Mouse (Mus musculus) kidney, adult 8-10 months (tissue): Measurements from ENCODE around the gene Rgl2.
A peak's percentile ranks its signal among the peaks of the same experiment; 100 is the strongest.
"Not testable (repeated sequence)": the region's sequence is repeated elsewhere in the genome, so short reads cannot be mapped to it uniquely, and the experiment has no call there.

ENCODE experiments used
- DNase-seq, 2 experiments: peaks; one replicate each; pipeline ENCODE4 v3.0.0; 2022

Rgl2 gene

GRCm38 (mm10) chr17:33929371-33930279 lies at the start of gene Rgl2:
Gene Rgl2, plus strand, starts transcription at chr17:33929543.
- DNase-seq: peak; percentile 87 to 91

- not testable (repeated sequence) for DNase-seq
Measured at GRCm38 (mm10) chr17:33884320-33884719, 45.0 kb upstream of the Rgl2 start.

GRCm38 (mm10) chr17:33887802-33888201 lies 41.5 kb upstream of the Rgl2 start:
- peak in 1 of 2 experiments; percentile 32 for DNase-seq

DNA sequence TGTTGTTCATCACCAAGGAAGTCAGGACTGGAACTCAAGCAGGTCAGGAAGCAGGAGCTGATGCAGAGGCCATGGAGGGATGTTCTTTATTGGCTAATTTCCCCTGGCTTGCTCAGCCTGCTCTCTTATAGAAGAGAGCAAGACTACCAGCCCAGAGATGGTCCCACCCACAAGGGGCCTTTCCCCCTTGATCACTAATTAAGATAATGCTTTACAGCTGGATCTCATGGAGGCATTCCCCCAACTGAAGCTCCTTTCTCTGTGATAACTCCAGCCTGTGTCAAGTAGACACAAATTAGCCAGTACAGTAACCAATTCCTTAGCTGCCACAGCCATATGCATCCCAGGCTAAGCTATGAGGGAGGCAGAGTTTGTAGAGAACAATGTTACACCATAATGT lies 41.1 kb upstream of the Rgl2 start:
- DNase-seq: not testable (repeated sequence)

GRCm38 (mm10) chr17:33889941-33890532 lies 39.3 kb upstream of the Rgl2 start:
- not testable (repeated sequence) for DNase-seq

DNA sequence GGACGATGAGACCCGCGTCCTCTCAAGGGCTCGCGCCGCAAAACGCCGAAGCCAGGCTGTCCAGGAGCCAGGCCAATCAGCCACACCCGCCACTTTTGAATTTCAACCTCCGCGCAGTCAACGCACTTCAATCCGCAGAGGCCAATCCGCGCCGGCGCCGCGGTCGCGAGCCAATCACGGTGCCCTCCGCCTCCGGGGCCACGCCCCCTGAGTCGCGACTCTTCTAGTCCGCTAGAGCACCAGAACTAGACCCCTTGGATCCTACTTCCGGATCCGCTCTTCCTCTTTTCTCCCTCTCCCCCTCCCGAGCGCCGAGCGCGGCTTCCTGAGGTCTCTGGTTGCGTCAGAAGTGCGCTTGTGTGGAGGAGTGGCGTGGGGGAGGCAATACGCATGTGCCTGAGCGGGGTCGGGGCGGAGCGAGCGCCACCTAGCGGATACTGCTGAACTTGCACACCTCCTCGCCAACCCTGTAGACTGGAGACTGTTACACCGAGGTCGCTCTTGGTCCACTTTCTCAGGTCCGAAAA lies 38.7 kb upstream of the Rgl2 start, which contains the start of gene Kifc1:
TSS of gene Kifc1 (minus strand) at position 129 of the 527 bp plus-strand sequence.
- peak; percentile 100 for DNase-seq

GRCm38 (mm10) chr17:33891357-33891756 lies 38.0 kb upstream of the Rgl2 start:
- DNase-seq: no peak

- DNase-seq: not testable (repeated sequence)
Measured at GRCm38 (mm10) chr17:33891892-33892291, 37.5 kb upstream of the Rgl2 start.

DNA sequence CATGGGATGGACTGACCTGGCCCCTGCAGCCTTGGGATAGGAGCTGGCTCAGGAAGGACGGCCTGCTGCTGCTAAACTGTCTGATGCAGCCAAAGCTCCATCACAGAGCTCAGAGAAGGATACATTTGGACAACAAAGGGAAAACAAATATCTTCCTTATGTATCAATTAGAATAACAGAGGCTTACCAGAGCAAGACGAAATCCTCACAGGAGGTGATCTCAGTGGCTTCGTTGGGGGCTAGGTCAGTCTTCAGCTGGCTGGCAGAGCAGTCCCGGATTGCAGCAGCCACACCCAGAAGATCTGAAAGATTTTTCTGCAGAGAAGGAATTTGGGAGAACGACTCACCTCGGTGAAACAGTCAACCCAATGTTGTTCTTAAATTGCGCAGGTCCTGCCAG lies 36.9 kb upstream of the Rgl2 start:
- DNase-seq: no peak

DNA sequence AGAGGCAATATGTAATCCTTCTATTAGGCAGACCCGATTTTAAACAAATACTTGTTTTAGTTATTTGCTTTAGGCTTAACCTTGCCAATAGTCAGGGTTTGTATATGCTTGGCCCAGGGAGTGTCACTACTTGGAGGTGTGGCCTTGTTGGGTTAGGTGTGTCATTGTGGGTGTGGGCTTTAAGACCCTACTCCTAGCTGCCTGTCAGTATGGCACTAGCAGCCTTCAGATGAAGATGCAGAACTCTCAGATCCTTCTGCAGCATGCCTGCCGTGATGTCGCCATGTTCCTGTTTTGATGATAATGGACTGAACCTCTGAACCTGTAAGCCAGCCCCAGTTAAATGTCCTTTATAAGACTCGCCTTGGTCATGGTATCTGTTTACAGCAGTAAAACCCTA lies 36.3 kb upstream of the Rgl2 start:
- DNase-seq: not testable (repeated sequence)

GRCm38 (mm10) chr17:33897114-33897794 lies 32.1 kb upstream of the Rgl2 start:
- DNase-seq: peak in 1 of 2 experiments; percentile 43

GRCm38 (mm10) chr17:33898193-33898592 lies 31.1 kb upstream of the Rgl2 start:
- DNase-seq: not testable (repeated sequence)

DNA sequence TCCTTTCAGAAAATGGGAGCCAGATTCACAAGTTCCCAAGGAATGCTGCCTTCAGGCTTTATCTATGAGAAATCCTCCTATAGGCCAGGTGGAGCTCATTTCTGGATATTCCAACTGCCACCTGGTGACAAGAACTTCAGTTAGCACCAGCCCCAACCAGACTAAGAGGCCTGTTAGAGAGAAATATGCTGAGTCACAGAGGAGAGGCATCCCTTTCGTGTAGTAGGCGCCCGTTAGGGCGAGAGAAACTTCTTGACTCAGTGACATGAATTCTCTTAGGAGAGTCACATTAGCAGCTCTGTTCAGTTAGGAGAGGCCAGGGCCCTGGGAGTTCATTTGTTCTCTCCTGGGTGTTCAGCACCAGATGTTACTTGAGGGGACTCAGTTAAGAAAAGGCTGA lies 29.7 kb upstream of the Rgl2 start:
- DNase-seq: no peak

- DNase-seq: no peak
Measured at GRCm38 (mm10) chr17:33900281-33900988, 28.9 kb upstream of the Rgl2 start.

GRCm38 (mm10) chr17:33900989-33901314 lies 28.4 kb upstream of the Rgl2 start:
- DNase-seq: no peak

DNA sequence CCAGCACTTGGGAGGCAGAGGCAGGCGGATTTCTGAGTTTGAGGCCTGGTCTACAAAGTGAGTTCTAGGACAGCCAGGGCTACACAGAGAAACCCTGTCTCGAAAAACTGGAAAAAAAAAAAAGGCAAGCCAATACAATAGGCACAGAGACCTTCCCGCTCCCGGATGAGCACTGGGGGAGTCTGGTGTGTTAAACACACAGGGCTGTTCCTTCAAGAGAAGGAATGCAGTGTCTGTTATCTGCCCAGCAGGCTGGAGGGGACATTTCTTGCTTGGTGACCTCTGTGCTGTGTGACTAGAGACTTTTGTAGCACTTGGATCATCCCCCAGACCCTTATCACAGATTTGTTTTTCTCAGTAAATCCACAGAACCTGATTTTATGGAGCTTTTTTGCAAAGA lies 27.7 kb upstream of the Rgl2 start:
- no peak for DNase-seq

DNA sequence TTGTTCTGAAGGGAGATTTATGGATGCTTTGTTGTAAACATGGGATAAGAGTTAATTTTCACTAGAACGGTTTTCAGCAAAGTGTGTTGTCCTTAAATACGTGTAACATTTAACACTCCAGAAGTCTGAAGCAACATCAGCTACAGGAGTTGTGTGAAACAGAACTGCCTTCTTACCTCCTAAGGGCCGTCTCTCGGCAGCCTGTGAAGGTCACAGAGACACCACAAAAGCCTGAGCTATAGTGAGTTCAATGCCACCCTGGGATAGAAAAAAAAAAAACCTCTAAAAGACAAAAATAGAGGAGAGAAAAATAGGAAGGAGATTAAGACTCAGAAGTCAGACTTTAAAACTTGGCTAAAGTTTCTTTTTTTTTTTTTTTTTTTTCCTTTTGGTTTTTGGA lies 27.3 kb upstream of the Rgl2 start:
- no peak for DNase-seq

DNA sequence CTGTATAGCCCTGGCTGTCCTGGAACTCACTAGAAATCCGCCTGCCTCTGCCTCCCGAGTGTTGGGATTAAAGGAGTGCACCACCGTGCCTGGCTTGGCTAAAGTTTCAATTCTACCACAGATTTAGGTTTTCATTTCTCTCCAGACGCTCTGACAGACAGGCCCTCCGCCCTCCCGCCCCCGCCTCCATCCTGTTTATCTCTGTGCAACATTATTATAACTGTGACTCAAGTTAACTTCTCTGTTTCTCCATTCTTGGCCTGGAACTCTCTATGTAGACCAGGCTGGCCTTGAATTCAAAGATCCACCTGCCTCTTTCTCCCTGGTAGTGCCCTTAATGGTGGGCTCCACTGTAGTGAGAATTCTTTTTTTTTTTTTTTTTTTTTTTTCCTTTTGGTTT lies 26.9 kb upstream of the Rgl2 start:
- DNase-seq: no peak

DNA sequence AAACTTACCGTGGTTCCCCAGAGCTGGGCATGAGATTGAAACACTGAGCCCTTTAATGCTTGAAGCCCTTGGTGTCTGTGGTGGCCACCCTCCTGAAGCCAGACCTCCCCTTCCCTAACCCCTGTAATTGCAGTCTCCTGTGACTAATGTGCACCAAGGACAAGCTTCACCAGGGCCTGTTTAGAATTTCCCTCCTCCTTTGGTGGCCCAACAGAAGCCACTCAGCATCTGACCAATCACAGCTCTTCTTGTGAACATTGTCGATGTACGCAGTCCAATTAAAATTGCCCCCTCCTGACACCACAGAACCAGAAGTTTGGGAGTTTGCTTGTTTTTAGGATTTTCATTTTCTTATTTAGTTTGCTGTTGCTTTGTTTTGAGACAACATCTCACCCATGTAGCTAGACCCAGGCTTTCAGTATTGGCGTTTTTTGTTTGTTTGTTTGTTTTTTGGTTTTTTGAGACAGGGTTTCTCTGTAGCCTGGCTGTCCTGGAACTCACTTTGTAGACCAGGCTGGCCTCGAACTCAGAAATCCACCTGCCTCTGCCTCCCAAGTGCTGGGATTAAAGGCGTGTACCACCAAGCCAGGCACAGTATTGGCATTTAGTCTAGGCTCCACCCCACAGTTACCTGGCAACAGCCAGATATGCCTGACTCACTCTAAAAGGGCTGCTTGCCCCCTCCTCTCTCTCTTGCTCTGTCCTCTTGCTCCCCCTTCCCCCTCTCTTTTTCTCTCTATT lies 25.3 kb upstream of the Rgl2 start:
- DNase-seq: not testable (repeated sequence)

DNA sequence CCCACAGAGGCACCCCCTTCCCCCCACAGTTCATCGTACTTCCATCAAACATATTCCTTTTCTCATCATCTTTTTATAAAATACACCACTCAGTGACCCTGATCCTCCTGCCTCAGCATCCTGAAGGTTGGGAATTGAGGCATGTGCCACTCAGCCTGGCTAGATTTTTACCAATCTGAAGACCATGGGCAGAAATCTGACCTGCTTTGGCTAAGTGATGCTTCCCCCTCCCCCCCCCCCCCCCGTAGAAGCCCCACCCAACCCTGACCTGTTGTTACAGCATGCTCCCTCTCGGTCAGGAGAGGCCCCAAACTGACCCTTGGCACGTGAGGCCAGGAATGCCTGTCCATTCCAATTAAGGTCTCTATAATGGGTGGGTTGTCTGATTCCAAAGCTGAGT lies 24.5 kb upstream of the Rgl2 start, which contains the start of gene Platr17:
TSS of gene Platr17 (plus strand) at position 301 of the 400 bp plus-strand sequence.
- DNase-seq: not testable (repeated sequence)

GRCm38 (mm10) chr17:33908331-33909076 lies 20.8 kb upstream of the Rgl2 start:
- peak in 1 of 2 experiments; percentile 49 for DNase-seq
